Mouse (Mus musculus) intestine, embryonic 14.5 days (tissue): ENCODE results near the gene Agbl4. TPM values are rescaled to one million over a fixed set of nuclear protein-coding genes. Genes with fewer than 3 reads are reported as not detected.

ENCODE experiments used
- ATAC-seq: fragments of 200-750 bp; cut with Nextera tagmentation; replicated peaks from 2 replicates; pipeline ENCODE4 v1.8.0; 2017; ENCODE audit warnings: low read depth, moderate number of reproducible peaks, moderate TSS enrichment, moderate library complexity; ENCODE audit not compliant: low FRiP score, low TSS enrichment
- DNase-seq: peaks from one replicate; pipeline ENCODE4 v3.0.0-alpha.2; 2018; ENCODE audit warnings: low spot score
- H3K27ac ChIP-seq: fragments of 300-500 bp; sonication (generic); 2 replicates; pipeline ENCODE4 v1.5.1; 2014; ENCODE audit warnings: low read depth, mild to moderate bottlenecking, control low read depth
- H3K27me3 ChIP-seq: fragments of 300-500 bp; sonication (generic); replicated peaks from 2 replicates; pipeline ENCODE4 v1.6.1; 2014; ENCODE audit warnings: low read length, control low read depth; ENCODE audit not compliant: control insufficient read depth, insufficient read depth
- H3K36me3 ChIP-seq: fragments of 300-500 bp; sonication (generic); 2 replicates; pipeline ENCODE4 v1.6.1; 2014; ENCODE audit warnings: low read length, control low read depth; ENCODE audit not compliant: control insufficient read depth, insufficient read depth
- H3K4me1 ChIP-seq: fragments of 300-500 bp; sonication (generic); replicated peaks from 2 replicates; pipeline ENCODE4 v1.6.1; 2014; ENCODE audit warnings: low read length, control low read depth, mixed read lengths; ENCODE audit not compliant: control insufficient read depth, insufficient read depth
- H3K4me2 ChIP-seq: fragments of 300-500 bp; sonication (generic); 2 replicates; pipeline ENCODE4 v1.6.1; 2014; ENCODE audit warnings: low read length
- H3K4me3 ChIP-seq: fragments of 300-500 bp; sonication (generic); 2 replicates; pipeline ENCODE4 v1.5.1; 2014; ENCODE audit warnings: low read depth, low read length, control low read depth, mixed read lengths
- H3K9ac ChIP-seq: fragments of 300-500 bp; sonication (generic); 2 replicates; pipeline ENCODE4 v1.6.1; 2014; ENCODE audit warnings: mild to moderate bottlenecking, low read length
- H3K9me3 ChIP-seq: fragments of 300-500 bp; sonication (generic); 2 replicates; pipeline ENCODE4 v1.6.1; 2016; ENCODE audit warnings: low read length, control low read depth; ENCODE audit not compliant: control insufficient read depth
- WGBS: fragments of 180-500 bp; shearing (Covaris S2); extraction: QIAGEN DNeasy Blood & Tissue Kit; methylation state at CpG from one replicate; pipeline ENCODE4 v1.1.7; 2014; 5-methylcytosine and 5-hydroxymethylcytosine counted together
- polyA plus RNA-seq: library from polyadenylated mRNA; unstranded; fragments of >200 nt; fragmentation: Nextera tagmentation; extraction: Ambion mirVana; gene quantifications from 2 replicates; pipeline ENCODE4 v1.2.1, GENCODE M21; 2014

Agbl4 gene
- polyA plus RNA-seq, 1 experiment from 2014 or later, result 0.39 TPM

GRCm38 (mm10) chr4:111308572-111309288 lies 911.3 kb downstream of the Agbl4 start:
- DNase-seq, result no peak

GRCm38 (mm10) chr4:111327094-111327493 lies 929.6 kb downstream of the Agbl4 start:
- Histone ChIP-seq H3K36me3 (no peaks in the 10 kb centered on the region), H3K9ac (no peak overlapping the region), H3K4me2 (no peak overlapping the region), H3K27me3 (no peaks in the 10 kb centered on the region), H3K4me3 (no peak overlapping the region), H3K27ac (no peak overlapping the region), H3K9me3 (no peaks in the 10 kb centered on the region), H3K4me1 (no peaks in the 10 kb centered on the region)
- WGBS, result 83% methylated on average over 11 of the region's 11 CpGs
- DNase-seq (no peak), ATAC-seq (no peak)

More at GRCm38 (mm10) chr4:111308572-111309288, 911.3 kb downstream of the Agbl4 start:
- Histone ChIP-seq H3K27me3 (no peaks in the 10 kb centered on the region), H3K4me3 (no peak overlapping the region), H3K9ac (no peak overlapping the region), H3K36me3 (no peaks in the 10 kb centered on the region), H3K27ac (no peak overlapping the region), H3K4me2 (no peak overlapping the region), H3K4me1 (no peaks in the 10 kb centered on the region), H3K9me3 (no peaks in the 10 kb centered on the region)
- WGBS, result 70% methylated on average over 3 of the region's 3 CpGs
- ATAC-seq, result no peak

- Histone ChIP-seq H3K36me3 (no peaks in the 10 kb centered on the region), H3K27ac (no peak overlapping the region), H3K9ac (no peak overlapping the region), H3K4me1 (no peaks in the 10 kb centered on the region), H3K9me3 (no peaks in the 10 kb centered on the region), H3K27me3 (no peaks in the 10 kb centered on the region), H3K4me3 (no peak overlapping the region), H3K4me2 (no peak overlapping the region)
- ATAC-seq (no peak), DNase-seq (no peak)
- WGBS, result 65% methylated on average over 11 of the region's 11 CpGs
These were observed 930.4 kb downstream of the Agbl4 start for GRCm38 (mm10) chr4:111327760-111328373.

- Histone ChIP-seq H3K4me2 (no peak overlapping the region), H3K36me3 (no peaks in the 10 kb centered on the region), H3K4me1 (no peaks in the 10 kb centered on the region), H3K9me3 (no peaks in the 10 kb centered on the region), H3K27me3 (no peaks in the 10 kb centered on the region), H3K9ac (no peak overlapping the region), H3K4me3 (no peak overlapping the region), H3K27ac (no peak overlapping the region)
- 66% methylated on average over 4 of the region's 4 CpGs for WGBS
- DNase-seq (no peak), ATAC-seq (no peak)
These were observed 932.0 kb downstream of the Agbl4 start for GRCm38 (mm10) chr4:111329501-111329900.

- Histone ChIP-seq H3K27ac (no peak overlapping the region), H3K27me3 (no peaks in the 10 kb centered on the region), H3K9ac (no peak overlapping the region), H3K36me3 (no peaks in the 10 kb centered on the region), H3K9me3 (no peaks in the 10 kb centered on the region), H3K4me1 (no peaks in the 10 kb centered on the region), H3K4me3 (no peak overlapping the region), H3K4me2 (no peak overlapping the region)
- WGBS, result 65% methylated on average over 4 of the region's 4 CpGs
- no peak for ATAC-seq
- no peak for DNase-seq
These were observed 935.4 kb downstream of the Agbl4 start for GRCm38 (mm10) chr4:111332864-111333263.

GRCm38 (mm10) chr4:111349965-111350364 lies 952.5 kb downstream of the Agbl4 start:
- no peaks in the 10 kb centered on the region for H3K4me1 ChIP-seq

GRCm38 (mm10) chr4:111350615-111351525 lies 953.4 kb downstream of the Agbl4 start:
- H3K4me1 ChIP-seq, result no peaks in the 10 kb centered on the region
- no peaks in the 10 kb centered on the region for H3K36me3 ChIP-seq
- H3K27ac ChIP-seq, result no peak overlapping the region
- no peak for ATAC-seq
- no peak overlapping the region for H3K9ac ChIP-seq
- WGBS, result 67% methylated on average over 6 of the region's 6 CpGs
- no peaks in the 10 kb centered on the region for H3K9me3 ChIP-seq
- no peak overlapping the region for H3K4me2 ChIP-seq
- no peak for DNase-seq
- no peak overlapping the region for H3K4me3 ChIP-seq
- no peaks in the 10 kb centered on the region for H3K27me3 ChIP-seq

More at GRCm38 (mm10) chr4:111349965-111350364, 952.5 kb downstream of the Agbl4 start:
- H3K4me3 ChIP-seq, result no peak overlapping the region
- H3K36me3 ChIP-seq, result no peaks in the 10 kb centered on the region
- WGBS, result 67% methylated on average over 4 of the region's 4 CpGs
- no peaks in the 10 kb centered on the region for H3K27me3 ChIP-seq
- no peak overlapping the region for H3K4me2 ChIP-seq
- no peak for ATAC-seq
- H3K9ac ChIP-seq, result no peak overlapping the region
- no peaks in the 10 kb centered on the region for H3K9me3 ChIP-seq
- H3K27ac ChIP-seq, result no peak overlapping the region
- no peak for DNase-seq

- Histone ChIP-seq H3K4me3 (no peak overlapping the region), H3K4me2 (no peak overlapping the region; the same call in 1 of the 2 replicates), H3K9me3 (no peaks in the 10 kb centered on the region), H3K9ac (no peak overlapping the region), H3K27me3 (no peaks in the 10 kb centered on the region), H3K27ac (no peak overlapping the region), H3K36me3 (no peaks in the 10 kb centered on the region), H3K4me1 (peaks cover 4% of the 10 kb centered on the region; the same call in 1 of the 2 replicates)
- 22% methylated on average over 4 of the region's 4 CpGs for WGBS
- DNase-seq, result no peak
- no peak for ATAC-seq
These were observed 959.2 kb downstream of the Agbl4 start for GRCm38 (mm10) chr4:111356584-111357115.
